Mouse (Mus musculus): ENCODE measurements around the gene Vsir. TPM values are rescaled to one million over a fixed set of nuclear protein-coding genes. Genes with fewer than 3 reads are reported as not detected.
A peak's percentile ranks its signal among the peaks of the same experiment; 100 is the strongest.

The Vsir gene
- polyA plus RNA-seq, 1 experiment from 2014 or later = 4.3 TPM

DNA sequence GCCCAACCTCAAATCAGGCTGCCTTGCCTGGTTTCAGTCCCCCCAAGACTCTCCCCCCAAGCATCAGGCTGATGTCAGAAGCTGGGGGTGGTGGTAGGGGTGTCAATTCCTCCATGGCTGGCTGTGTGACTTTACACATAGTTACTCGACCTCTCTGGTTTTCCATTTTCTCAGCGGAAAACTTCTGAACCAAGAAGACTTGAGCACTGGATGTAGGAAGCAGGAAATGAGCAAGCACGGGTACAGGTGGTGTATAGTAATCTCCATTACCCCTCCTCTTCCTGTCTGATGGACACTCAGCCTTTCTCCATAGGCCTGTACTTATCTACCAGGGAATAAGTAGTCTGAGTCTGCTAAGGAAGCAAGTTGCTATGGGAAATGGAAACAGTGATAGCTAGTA lies 33.6 kb downstream of the Vsir start:
- no peaks in the 10 kb centered on the region for H3K27me3 ChIP-seq (ENCODE audit: control insufficient read depth, insufficient read depth, low read length)
- ATAC-seq (ENCODE audit: low FRiP score, low TSS enrichment) = no peak
- 72% methylated on average over 3 of the region's 3 CpGs for WGBS
- no peak for DNase-seq (ENCODE audit: low spot score)
- TF ChIP-seq CTCF (IDR thresholded peaks at IDR 0.05; ENCODE audit: low read depth) (no peak), EP300 (optimal IDR thresholded peaks at IDR 0.05) (no peak)
- H3K4me3 ChIP-seq (ENCODE audit: low read depth, low read length) = no peak overlapping the region
- H3K9me3 ChIP-seq (ENCODE audit: control insufficient read depth, low read length) = no peaks in the 10 kb centered on the region
- H3K27ac ChIP-seq (replicated peaks) = peak overlapping the region; percentile 65; the same call in 1 of the 2 replicates
- H3K36me3 ChIP-seq (ENCODE audit: control insufficient read depth, insufficient read depth, low read length) = no peaks in the 10 kb centered on the region
- H3K4me2 ChIP-seq (replicated peaks; ENCODE audit: low read depth) = no peak overlapping the region
- 0 out of 2 replicates have a peak, but pooled peaks cover 2% of the 10 kb centered on the region for H3K4me1 ChIP-seq (replicated peaks; ENCODE audit: control insufficient read depth, insufficient read depth)
- H3K9ac ChIP-seq (ENCODE audit: low read length) = no peak overlapping the region

DNA sequence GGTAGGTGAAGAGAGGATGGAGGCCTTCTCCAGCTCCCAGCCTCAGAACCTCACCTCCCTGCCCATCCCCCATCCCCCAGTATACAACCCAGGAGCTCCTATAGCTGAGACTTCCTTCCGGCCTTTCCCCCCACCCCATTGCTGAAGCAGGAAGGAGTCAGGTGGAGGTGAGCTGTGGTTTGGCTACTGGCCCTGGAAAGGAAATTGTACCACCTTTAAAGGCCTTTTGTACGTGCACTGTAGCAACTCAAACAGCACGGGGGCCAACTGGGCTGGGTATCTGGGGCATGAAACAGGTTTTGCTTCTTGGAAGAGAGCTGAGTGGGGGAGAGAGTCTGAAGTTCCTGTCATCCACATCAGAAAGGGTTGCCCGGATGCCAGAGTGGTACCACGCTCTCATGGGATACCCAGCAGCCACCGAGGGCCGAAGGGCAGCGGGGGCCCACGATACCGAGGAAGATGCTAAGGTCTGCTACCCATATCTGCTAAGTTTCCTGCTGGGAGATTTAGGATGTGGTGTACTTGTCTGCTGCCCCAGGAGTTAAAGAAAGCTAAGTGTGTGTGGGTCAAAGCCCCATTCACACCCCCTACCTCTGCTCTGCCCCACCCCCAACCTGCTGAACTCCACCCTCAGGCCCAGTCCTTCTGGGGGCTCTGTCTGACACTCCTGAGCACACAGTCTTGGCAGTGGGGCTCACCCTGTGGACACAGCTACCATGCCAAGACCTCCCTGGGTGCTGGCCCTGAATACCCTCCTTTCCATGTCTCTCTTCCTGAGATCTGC lies 34.7 kb downstream of the Vsir start:
- DNase-seq (ENCODE audit: low spot score) = peak; percentile 19
- no peak for TF ChIP-seq CTCF (IDR thresholded peaks at IDR 0.05; ENCODE audit: low read depth)
- no peak for TF ChIP-seq EP300 (optimal IDR thresholded peaks at IDR 0.05)

DNA sequence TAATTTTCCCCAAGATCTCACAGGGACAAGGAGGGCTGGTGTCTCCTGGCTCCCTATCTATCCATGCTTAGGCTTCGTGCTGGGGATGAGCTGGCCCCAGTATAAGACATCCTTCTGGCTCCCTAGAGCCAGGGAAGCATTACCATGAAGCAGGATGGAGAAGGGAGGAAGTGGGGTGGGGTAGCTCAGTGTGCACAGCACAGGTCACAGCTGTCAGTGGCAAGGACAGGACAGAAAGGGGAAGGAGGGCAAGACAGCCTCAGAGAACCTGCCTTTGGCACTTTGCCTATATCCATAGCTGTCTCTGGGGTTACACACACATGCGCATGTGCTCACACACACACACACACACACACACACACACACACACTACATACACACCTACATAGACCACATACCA lies 41.7 kb downstream of the Vsir start:
- WGBS = 80% methylated on average over 2 of the region's 2 CpGs
- Histone ChIP-seq H3K27me3 (ENCODE audit: control insufficient read depth, insufficient read depth, low read length) (no peaks in the 10 kb centered on the region), H3K4me1 (replicated peaks; ENCODE audit: control insufficient read depth, insufficient read depth) (no peaks in the 10 kb centered on the region), H3K9ac (ENCODE audit: low read length) (no peak overlapping the region), H3K9me3 (ENCODE audit: control insufficient read depth, low read length) (no peaks in the 10 kb centered on the region), H3K4me3 (ENCODE audit: low read depth, low read length) (no peak overlapping the region), H3K36me3 (ENCODE audit: control insufficient read depth, insufficient read depth, low read length) (no peaks in the 10 kb centered on the region), H3K4me2 (replicated peaks; ENCODE audit: low read depth) (no peak overlapping the region), H3K27ac (replicated peaks) (peak overlapping the region; percentile 61)
- no peak for ATAC-seq (ENCODE audit: low FRiP score, low TSS enrichment)
- DNase-seq (ENCODE audit: low spot score) = no peak
- TF ChIP-seq CTCF (IDR thresholded peaks at IDR 0.05; ENCODE audit: low read depth) (no peak), EP300 (optimal IDR thresholded peaks at IDR 0.05) (no peak)

More for the DNA sequence above, 34.7 kb downstream of the Vsir start:
- no peak overlapping the region for H3K4me3 ChIP-seq (ENCODE audit: low read depth, low read length)
- H3K27ac ChIP-seq (replicated peaks) = no peak overlapping the region
- H3K9me3 ChIP-seq (ENCODE audit: control insufficient read depth, low read length) = no peaks in the 10 kb centered on the region
- H3K4me2 ChIP-seq (replicated peaks; ENCODE audit: low read depth) = no peak overlapping the region
- ATAC-seq (ENCODE audit: low FRiP score, low TSS enrichment) = no peak
- no peak overlapping the region for H3K9ac ChIP-seq (ENCODE audit: low read length)
- H3K27me3 ChIP-seq (ENCODE audit: control insufficient read depth, insufficient read depth, low read length) = no peaks in the 10 kb centered on the region
- H3K4me1 ChIP-seq (replicated peaks; ENCODE audit: control insufficient read depth, insufficient read depth) = 0 out of 2 replicates have a peak, but pooled peaks cover 2% of the 10 kb centered on the region
- 62% methylated on average over 10 of the region's 10 CpGs for WGBS
- no peaks in the 10 kb centered on the region for H3K36me3 ChIP-seq (ENCODE audit: control insufficient read depth, insufficient read depth, low read length)

- no peak for TF ChIP-seq CTCF (IDR thresholded peaks at IDR 0.05; ENCODE audit: low read depth)
- TF ChIP-seq EP300 (optimal IDR thresholded peaks at IDR 0.05) = no peak
- H3K4me2 ChIP-seq (replicated peaks; ENCODE audit: low read depth) = no peak overlapping the region
- peak; percentile 41; the same call in 1 of the 2 replicates for ATAC-seq (ENCODE audit: low FRiP score, low TSS enrichment)
- no peak for DNase-seq (ENCODE audit: low spot score)
- H3K9ac ChIP-seq (ENCODE audit: low read length) = no peak overlapping the region
- H3K4me1 ChIP-seq (replicated peaks; ENCODE audit: control insufficient read depth, insufficient read depth) = no peaks in the 10 kb centered on the region
- H3K9me3 ChIP-seq (ENCODE audit: control insufficient read depth, low read length) = no peaks in the 10 kb centered on the region
- H3K27ac ChIP-seq (replicated peaks) = no peak overlapping the region
- no peaks in the 10 kb centered on the region for H3K36me3 ChIP-seq (ENCODE audit: control insufficient read depth, insufficient read depth, low read length)
- WGBS = 19% methylated on average over 9 of the region's 9 CpGs
- no peaks in the 10 kb centered on the region for H3K27me3 ChIP-seq (ENCODE audit: control insufficient read depth, insufficient read depth, low read length)
- H3K4me3 ChIP-seq (ENCODE audit: low read depth, low read length) = no peak overlapping the region
Measured at GRCm38 (mm10) chr10:60389447-60389865, 42.8 kb downstream of the Vsir start.

- Histone ChIP-seq H3K9me3 (ENCODE audit: control insufficient read depth, low read length) (no peaks in the 10 kb centered on the region), H3K4me1 (replicated peaks; ENCODE audit: control insufficient read depth, insufficient read depth) (no peaks in the 10 kb centered on the region), H3K27ac (replicated peaks) (no peak overlapping the region), H3K4me2 (replicated peaks; ENCODE audit: low read depth) (no peak overlapping the region), H3K36me3 (ENCODE audit: control insufficient read depth, insufficient read depth, low read length) (no peaks in the 10 kb centered on the region), H3K27me3 (ENCODE audit: control insufficient read depth, insufficient read depth, low read length) (no peaks in the 10 kb centered on the region), H3K9ac (ENCODE audit: low read length) (no peak overlapping the region), H3K4me3 (ENCODE audit: low read depth, low read length) (no peak overlapping the region)
- WGBS = 55% methylated on average over 6 of the region's 6 CpGs
- ATAC-seq (ENCODE audit: low FRiP score, low TSS enrichment) = no peak
- DNase-seq (ENCODE audit: low spot score) = no peak
- TF ChIP-seq CTCF (IDR thresholded peaks at IDR 0.05; ENCODE audit: low read depth) (no peak), EP300 (optimal IDR thresholded peaks at IDR 0.05) (no peak)
Measured at GRCm38 (mm10) chr10:60390177-60390903, 43.7 kb downstream of the Vsir start.
